Mouse (Mus musculus) MEL (cell line): ENCODE data around the gene Vamp8.

Source experiments
- CHD1 ChIP-seq: IDR thresholded peaks from 2 replicates; pipeline ENCODE4 v1.6.1; 2012; ENCODE audit warnings: low read depth, mild to moderate bottlenecking, inconsistent platforms, low read length, improper control_type of control experiment
- CTCF ChIP-seq, 3 experiments: IDR thresholded peaks in 2 of 3; conservative IDR thresholded peaks in 1 of 3; 2 replicates each; pipeline ENCODE4 v1.5.1; 2011 to 2012; ENCODE audit warnings: low read length in 3 of 3, low read depth in 2 of 3, mild to moderate bottlenecking in 2 of 3, improper control_type of control experiment in 1 of 3, inconsistent platforms in 1 of 3, mixed read lengths in 1 of 3, moderate library complexity in 1 of 3; ENCODE audit not compliant: control insufficient read depth in 1 of 3, insufficient read depth in 1 of 3, poor library complexity in 1 of 3, severe bottlenecking in 1 of 3
- EP300 ChIP-seq, 2 experiments: IDR thresholded peaks; 2 replicates each; pipeline ENCODE4 v1.6.1; 2011; ENCODE audit warnings: improper control_type of control experiment in 2 of 2, low read length in 2 of 2, low read depth in 1 of 2, mild to moderate bottlenecking in 1 of 2
- ETS1 ChIP-seq: IDR thresholded peaks from 2 replicates; pipeline ENCODE4 v1.6.1; 2012; ENCODE audit warnings: low read depth, mild to moderate bottlenecking, inconsistent platforms, low read length, improper control_type of control experiment, moderate library complexity
- HCFC1 ChIP-seq: IDR thresholded peaks from 2 replicates; pipeline ENCODE4 v1.6.1; 2012; ENCODE audit warnings: low read depth, mild to moderate bottlenecking, inconsistent platforms, low read length, improper control_type of control experiment, moderate library complexity
- JUND ChIP-seq: IDR thresholded peaks from 2 replicates; pipeline ENCODE4 v1.6.1; 2011; ENCODE audit warnings: low read depth, mild to moderate bottlenecking, improper control_type of control experiment, low read length
- POLR2A ChIP-seq, 2 experiments: IDR thresholded peaks; 2 replicates each; pipeline ENCODE4 v1.6.1; 2011 to 2012; ENCODE audit warnings: low read length in 2 of 2, mild to moderate bottlenecking in 2 of 2, control low read depth in 1 of 2, improper control_type of control experiment in 1 of 2, low read depth in 1 of 2, moderate library complexity in 1 of 2; ENCODE audit not compliant: control insufficient read depth in 1 of 2, insufficient read depth in 1 of 2, poor library complexity in 1 of 2
- TAL1 ChIP-seq: IDR thresholded peaks from 2 replicates; pipeline ENCODE4 v1.6.1; 2012; ENCODE audit warnings: mild to moderate bottlenecking, inconsistent platforms, low read length, moderate library complexity, mixed read lengths

- TF ChIP-seq ETS1 = no peak
- TF ChIP-seq JUND = no peak
- peak; percentile 48 to 76 (median 63) for TF ChIP-seq CTCF (IDR thresholded peaks at IDR 0.05 in 2 of 3, conservative IDR thresholded peaks at IDR 0.05 in 1 of 3; ENCODE audit: control insufficient read depth in 1 of 3, insufficient read depth in 1 of 3, low read depth in 2 of 3, low read length in 3 of 3, poor library complexity in 1 of 3, severe bottlenecking in 1 of 3)
- no peak for TF ChIP-seq EP300 (IDR thresholded peaks at IDR 0.05; ENCODE audit: low read depth in 1 of 2, low read length in 2 of 2)
- TF ChIP-seq TAL1 = no peak
- no peak for TF ChIP-seq HCFC1
- no peak for TF ChIP-seq CHD1
- no peak for TF ChIP-seq POLR2A (IDR thresholded peaks at IDR 0.05; ENCODE audit: control insufficient read depth in 1 of 2, insufficient read depth in 1 of 2, low read depth in 1 of 2, low read length in 2 of 2, poor library complexity in 1 of 2)
These were observed 19.1 kb upstream of the Vamp8 start for GRCm38 (mm10) chr6:72409567-72409966.
